Comparison of ENCODE assay signal across 8 mouse cellular contexts in the genomic region with DNA sequence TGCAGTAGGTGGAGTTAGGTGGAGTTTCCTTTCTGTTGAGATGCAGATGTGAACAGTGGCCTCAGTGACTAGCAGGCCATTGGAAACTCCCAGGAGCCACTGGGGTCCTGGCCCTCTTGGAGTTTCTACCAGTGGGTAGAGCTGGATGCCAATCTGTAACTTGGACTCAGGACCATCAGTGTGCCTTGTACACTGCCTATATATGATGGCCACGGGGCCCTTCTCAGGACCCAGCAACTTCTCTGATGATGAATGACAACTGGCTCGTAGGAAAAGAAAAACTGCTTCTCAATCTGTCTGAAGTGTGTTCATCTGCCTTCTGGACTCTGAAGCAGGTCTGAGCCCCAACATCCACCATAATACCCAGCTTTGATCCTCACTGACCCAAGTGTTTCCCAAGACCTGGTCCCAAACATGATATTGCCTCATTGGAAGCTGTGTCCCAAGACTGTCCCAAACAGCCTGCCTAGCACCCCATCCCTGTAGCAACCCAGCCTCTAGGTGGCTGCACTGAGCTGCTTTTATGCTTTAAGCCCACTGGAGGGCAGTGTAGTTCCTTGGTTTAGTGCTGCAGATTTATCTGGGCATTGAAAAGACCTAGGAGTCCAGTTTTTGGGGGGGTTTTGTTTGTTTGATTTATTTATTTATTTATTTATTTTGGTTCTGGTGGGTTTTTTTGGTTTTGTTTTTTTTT. TPM values are rescaled to one million over a fixed set of nuclear protein-coding genes. Genes with fewer than 3 reads are reported as not detected.
DNase-seq lines count a peak whose midpoint lies in the region; ATAC-seq and TF ChIP-seq lines count a peak whose summit lies in the region.

No protein-coding gene starts in this region.

- no peaks in the 10 kb centered on the region for H3K79me2 ChIP-seq in liver, adult 2 months (ENCODE audit: control insufficient read depth, insufficient read depth, low read length)

- TF ChIP-seq POLR2A in liver, adult 2 months (IDR thresholded peaks at IDR 0.05; ENCODE audit: extremely low read depth, insufficient read depth, low read length), result no peak

- WGBS in heart, embryonic 11.5 days (ENCODE audit: insufficient replicate concordance), result 82% methylated on average over 2 of the region's 2 CpGs
- 69% methylated on average over 2 of the region's 2 CpGs for WGBS in kidney, postnatal 0 days
- 83% methylated on average over 2 of the region's 2 CpGs for WGBS in liver, adult 2 months
- 72% methylated on average over 2 of the region's 2 CpGs for WGBS in stomach, embryonic 15.5 days

- ATAC-seq in CD4-positive, CD25-positive, alpha-beta regulatory T cell, adult 4 months, result peak; percentile 83
- ATAC-seq in erythroid progenitor cell, adult 5-6 weeks (replicated peaks; ENCODE audit: low FRiP score, poor library complexity, severe bottlenecking), result peak; percentile 73
- ATAC-seq in heart, embryonic 11.5 days (replicated peaks; ENCODE audit: insufficient number of reproducible peaks, low FRiP score, low TSS enrichment), result peak; percentile 44; the same call in 1 of the 2 replicates
- ATAC-seq in kidney, postnatal 0 days (replicated peaks; ENCODE audit: low FRiP score, low read depth), result peak; percentile 68
- ATAC-seq in stomach, embryonic 15.5 days (ENCODE audit: insufficient read depth, low FRiP score, low read depth), result peak; percentile 41

- H3K27ac ChIP-seq in heart, embryonic 11.5 days (ENCODE audit: low read depth, low read length), result no peak overlapping the region
- no peak overlapping the region for H3K27ac ChIP-seq in kidney, postnatal 0 days
- no peak overlapping the region for H3K27ac ChIP-seq in liver, adult 2 months (replicated peaks; ENCODE audit: insufficient read depth, low read depth, low read length)
- no peak overlapping the region for H3K27ac ChIP-seq in stomach, embryonic 15.5 days

- no peaks in the 10 kb centered on the region for H3K9me3 ChIP-seq in heart, embryonic 11.5 days (replicated peaks; ENCODE audit: control insufficient read depth, low read length)
- H3K9me3 ChIP-seq in kidney, postnatal 0 days (replicated peaks; ENCODE audit: low read length), result no peaks in the 10 kb centered on the region
- no peaks in the 10 kb centered on the region for H3K9me3 ChIP-seq in stomach, embryonic 15.5 days

- H3K9ac ChIP-seq in heart, embryonic 11.5 days (ENCODE audit: low read depth, low read length), result no peak overlapping the region
- no peak overlapping the region for H3K9ac ChIP-seq in kidney, postnatal 0 days (ENCODE audit: low read depth, low read length)
- no peak overlapping the region for H3K9ac ChIP-seq in liver, adult 2 months (ENCODE audit: low read depth, low read length)
- no peak overlapping the region for H3K9ac ChIP-seq in stomach, embryonic 15.5 days

- DNase-seq in brain, adult 2 months (ENCODE audit: low read depth, low spot score), result peak; percentile 91
- peak; percentile 89 for DNase-seq in kidney, postnatal 0 days (ENCODE audit: low spot score)
- peak; percentile 72 for DNase-seq in liver, adult 2 months (ENCODE audit: extremely low read depth, low read depth, low spot score)
- DNase-seq in naive thymus-derived CD4-positive, alpha-beta T cell, adult 2 months (ENCODE audit: low read depth), result peak; percentile 83

- peaks cover 14% of the 10 kb centered on the region for H3K4me1 ChIP-seq in heart, embryonic 11.5 days (ENCODE audit: control insufficient read depth, insufficient read depth, low read length)
- H3K4me1 ChIP-seq in kidney, postnatal 0 days (replicated peaks; ENCODE audit: insufficient read depth, low read length), result no peaks in the 10 kb centered on the region
- no peaks in the 10 kb centered on the region for H3K4me1 ChIP-seq in liver, adult 2 months (ENCODE audit: control insufficient read depth, insufficient read depth, low read length)
- H3K4me1 ChIP-seq in stomach, embryonic 15.5 days, result no peaks in the 10 kb centered on the region

- no peaks in the 10 kb centered on the region for H3K27me3 ChIP-seq in heart, embryonic 11.5 days (ENCODE audit: control insufficient read depth, insufficient read depth, low read length)
- H3K27me3 ChIP-seq in kidney, postnatal 0 days (ENCODE audit: insufficient read depth, low read length), result no peaks in the 10 kb centered on the region
- H3K27me3 ChIP-seq in liver, adult 2 months (ENCODE audit: control insufficient read depth, insufficient read depth, low read length), result no peaks in the 10 kb centered on the region
- H3K27me3 ChIP-seq in stomach, embryonic 15.5 days (replicated peaks), result no peaks in the 10 kb centered on the region

- H3K36me3 ChIP-seq in heart, embryonic 11.5 days (ENCODE audit: control insufficient read depth, insufficient read depth, low read length), result peaks cover 16% of the 10 kb centered on the region
- H3K36me3 ChIP-seq in kidney, postnatal 0 days (ENCODE audit: insufficient read depth, low read length), result peaks cover 9% of the 10 kb centered on the region
- peaks cover 18% of the 10 kb centered on the region for H3K36me3 ChIP-seq in liver, adult 2 months (ENCODE audit: control insufficient read depth, insufficient read depth, low read length)
- peaks cover 19% of the 10 kb centered on the region for H3K36me3 ChIP-seq in stomach, embryonic 15.5 days

- no peak overlapping the region for H3K4me3 ChIP-seq in heart, embryonic 11.5 days (ENCODE audit: low read depth, low read length)
- no peak overlapping the region for H3K4me3 ChIP-seq in kidney, postnatal 0 days (replicated peaks; ENCODE audit: low read depth, low read length)
- H3K4me3 ChIP-seq in liver, adult 2 months (ENCODE audit: insufficient read depth, low read depth, low read length), result no peak overlapping the region
- no peak overlapping the region for H3K4me3 ChIP-seq in stomach, embryonic 15.5 days (replicated peaks)

- H3K4me2 ChIP-seq in heart, embryonic 11.5 days, result no peak overlapping the region
- no peak overlapping the region for H3K4me2 ChIP-seq in kidney, postnatal 0 days (ENCODE audit: low read length)
- H3K4me2 ChIP-seq in stomach, embryonic 15.5 days, result no peak overlapping the region

- peak; percentile 100 for TF ChIP-seq CTCF in kidney, postnatal 0 days (IDR thresholded peaks at IDR 0.05; ENCODE audit: low read depth)
- TF ChIP-seq CTCF in liver, adult 2 months (IDR thresholded peaks at IDR 0.05; ENCODE audit: low read depth, low read length), result peak; percentile 99

RNA-seq across cellular contexts. Expression of gene Itm2c, which starts 40.9 kb away (rescaled TPM):
- 100 to 1,000 TPM; 106 to 170 TPM for polyA plus RNA-seq in CD4-positive, CD25-positive, alpha-beta regulatory T cell, adult 4 months (2017; shearing (Covaris generic))
- total RNA-seq in erythroid progenitor cell, adult 5-6 weeks (2015; ENCODE audit: low replicate concordance), result 3.4 and 9.4 TPM in 2 replicates
- 6.3 and 12.1 TPM in 2 replicates for total RNA-seq in erythroid progenitor cell, adult 5-6 weeks (2017; ENCODE audit: low replicate concordance)
- polyA plus RNA-seq in heart, embryonic 11.5 days (2014; fragmentation: Nextera tagmentation; extraction: Ambion mirVana), result 146 and 150 TPM in 2 replicates
- 256 TPM in 2 replicates for polyA plus RNA-seq in kidney, postnatal 0 days (2015; fragmentation: Nextera tagmentation; extraction: Ambion mirVana)
- 39.1 and 41.1 TPM in 2 replicates for total RNA-seq in liver, adult 2 months (2014; rRNA removed)
- polyA plus RNA-seq in liver, adult 2 months (2012; rRNA removed), result 48.3 and 60.1 TPM in 2 replicates
- 165 and 178 TPM in 2 replicates for polyA plus RNA-seq in stomach, embryonic 15.5 days (2015; fragmentation: Nextera tagmentation; extraction: Ambion mirVana)

RNA-seq across cellular contexts. Expression of gene Cab39, which starts 59.9 kb away (rescaled TPM):
- polyA plus RNA-seq in CD4-positive, CD25-positive, alpha-beta regulatory T cell, adult 4 months (2017; shearing (Covaris generic)), result 10 to 100 TPM; 37.0 to 53.5 TPM
- total RNA-seq in erythroid progenitor cell, adult 5-6 weeks (2015; ENCODE audit: low replicate concordance), result 42.3 and 44.0 TPM in 2 replicates
- 46.5 and 52.2 TPM in 2 replicates for total RNA-seq in erythroid progenitor cell, adult 5-6 weeks (2017; ENCODE audit: low replicate concordance)
- 32.8 and 35.7 TPM in 2 replicates for polyA plus RNA-seq in heart, embryonic 11.5 days (2014; fragmentation: Nextera tagmentation; extraction: Ambion mirVana)
- polyA plus RNA-seq in kidney, postnatal 0 days (2015; fragmentation: Nextera tagmentation; extraction: Ambion mirVana), result 31.3 and 34.6 TPM in 2 replicates
- 51.5 and 54.0 TPM in 2 replicates for total RNA-seq in liver, adult 2 months (2014; rRNA removed)
- 17.5 and 18.0 TPM in 2 replicates for polyA plus RNA-seq in liver, adult 2 months (2012; rRNA removed)
- 30.6 and 31.4 TPM in 2 replicates for polyA plus RNA-seq in stomach, embryonic 15.5 days (2015; fragmentation: Nextera tagmentation; extraction: Ambion mirVana)
